Mouse (Mus musculus): ENCODE data around the gene Scrn1. TPM values are rescaled to one million over a fixed set of nuclear protein-coding genes. Genes with fewer than 3 reads are reported as not detected.

Gene Scrn1
- not detected for polyA plus RNA-seq (2017; shearing (Covaris generic))

GRCm38 (mm10) chr6:54565665-54566545 is at the start of gene Scrn1:
TSS of gene Scrn1 (minus strand) at chr6:54566489.

DNA sequence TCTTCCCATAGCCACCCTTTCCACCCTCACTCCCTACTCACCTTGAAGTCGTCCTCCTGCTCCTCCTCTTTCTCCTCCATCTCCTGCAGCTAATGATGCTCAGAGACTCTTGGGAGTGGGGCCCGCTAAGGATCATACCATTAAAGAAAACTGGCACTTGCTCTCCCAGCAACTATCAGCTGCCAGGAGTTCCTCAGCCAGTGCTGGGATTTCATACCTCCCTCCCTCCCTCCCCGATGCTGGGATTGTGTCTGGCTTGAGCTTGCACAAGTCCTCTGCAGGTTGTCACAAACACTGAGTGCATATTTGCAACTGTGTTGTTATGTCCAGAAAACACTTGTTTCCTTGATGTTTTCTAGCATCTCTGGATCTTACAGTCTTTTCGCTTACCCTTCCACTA is 30.9 kb upstream of the Scrn1 start, which contains the start of gene Fkbp14:
TSS of gene Fkbp14 (minus strand) at position 101 of the 400 bp plus-strand sequence.

DNA sequence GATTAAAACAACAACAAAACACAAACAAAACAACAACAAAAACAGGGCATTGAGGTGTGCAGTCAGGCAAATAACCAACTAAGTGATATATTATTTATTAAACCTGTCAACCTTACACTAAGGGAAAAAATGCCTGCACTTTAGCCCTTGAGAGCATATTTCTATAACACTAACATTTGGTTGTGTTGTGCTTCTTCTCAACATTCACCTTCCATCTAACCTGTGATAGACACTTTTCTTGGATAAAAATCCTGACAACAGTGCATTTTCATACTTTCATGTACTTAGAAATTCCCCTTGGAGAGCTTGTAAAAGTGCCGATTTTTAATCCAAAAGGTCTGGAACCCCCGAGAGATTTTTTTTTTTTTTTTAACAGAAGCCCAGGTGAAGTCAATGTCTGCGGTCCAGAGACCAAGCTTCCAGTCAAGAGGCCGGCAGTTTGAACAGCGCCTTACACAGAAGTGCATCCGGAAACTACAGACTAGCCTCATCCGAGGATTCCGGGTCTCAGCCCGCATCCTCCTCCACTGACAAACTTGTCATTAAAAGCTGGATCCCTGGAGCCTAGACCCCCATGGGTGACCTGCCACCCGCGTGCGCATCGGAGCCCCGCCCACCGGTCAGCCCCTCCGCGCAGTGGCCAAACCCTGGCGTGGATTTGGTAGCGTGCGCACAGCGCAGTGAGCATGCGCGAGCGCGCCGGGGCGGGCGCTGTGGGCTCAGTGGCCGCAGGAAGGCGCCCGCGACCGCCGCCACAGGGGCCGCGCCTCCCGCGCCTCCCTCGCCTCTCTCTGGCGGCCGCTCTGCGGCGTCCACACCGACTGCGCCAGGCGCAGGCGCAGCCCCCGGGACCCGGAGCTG is 28.4 kb upstream of the Scrn1 start, which contains the start of gene Plekha8:
TSS of gene Plekha8 (plus strand) at position 643 of the 861 bp plus-strand sequence.

Other genes with a start within 250 kb of the Scrn1 start
- gene Prr15, start 240.7 kb downstream of the Scrn1 start, polyA plus RNA-seq (2017; shearing (Covaris generic)) = not detected
- gene Wipf3, start 136.9 kb downstream of the Scrn1 start, polyA plus RNA-seq (2017; shearing (Covaris generic)) = 0.05 TPM
- gene Plekha8, start 28.6 kb upstream of the Scrn1 start, polyA plus RNA-seq (2017; shearing (Covaris generic)) = 3.4 TPM
- gene Fkbp14, start 30.8 kb upstream of the Scrn1 start, polyA plus RNA-seq (2017; shearing (Covaris generic)) = not detected
- gene Mturn, start 115.1 kb upstream of the Scrn1 start, polyA plus RNA-seq (2017; shearing (Covaris generic)) = 25.4 TPM